Mouse (Mus musculus) heart, adult 2 months (tissue): ENCODE data around the gene Zfp683. TPM values are rescaled to one million over a fixed set of nuclear protein-coding genes. Genes with fewer than 3 reads are reported as not detected.

Source experiments
- DNase-seq, 2 experiments: peaks; one replicate each; pipeline ENCODE4 v3.0.0; 2021
- H3K27ac ChIP-seq: fragments of 200-600 bp; 2 replicates; pipeline ENCODE4 v1.8.1; 2022
- H3K27me3 ChIP-seq: fragments of 200-500 bp; 2 replicates; pipeline ENCODE4 v1.6.1; 2012; ENCODE audit warnings: mild to moderate bottlenecking, low read length, inconsistent platforms, mixed read lengths; ENCODE audit not compliant: control insufficient read depth, insufficient read depth
- H3K36me3 ChIP-seq: fragments of 200-500 bp; 2 replicates; pipeline ENCODE4 v1.6.1; 2012; ENCODE audit warnings: low read length, inconsistent platforms; ENCODE audit not compliant: control insufficient read depth, insufficient read depth
- H3K4me1 ChIP-seq: fragments of 200-500 bp; 2 replicates; pipeline ENCODE4 v1.6.1; 2011; ENCODE audit warnings: low read length; ENCODE audit not compliant: control insufficient read depth, insufficient read depth
- H3K4me3 ChIP-seq: fragments of 200-600 bp; 2 replicates; pipeline ENCODE4 v1.8.1; 2022
- H3K79me2 ChIP-seq: fragments of 200-500 bp; replicated peaks from 2 replicates; pipeline ENCODE4 v1.6.1; 2012; ENCODE audit warnings: mild to moderate bottlenecking, inconsistent platforms, low read length, moderate library complexity, mixed read lengths; ENCODE audit not compliant: control insufficient read depth, insufficient read depth
- H3K9ac ChIP-seq: fragments of 200-500 bp; 2 replicates; pipeline ENCODE4 v1.6.1; 2012; ENCODE audit warnings: low read depth, mild to moderate bottlenecking, control low read depth, inconsistent platforms, low read length, mixed read lengths
- CTCF ChIP-seq: fragments of 200-600 bp; IDR thresholded peaks from 2 replicates; pipeline ENCODE4 v1.8.1; 2022; ENCODE audit warnings: antibody characterized with exemption, mild to moderate bottlenecking, moderate library complexity
- EP300 ChIP-seq: fragments of 200-500 bp; IDR thresholded peaks from 2 replicates; pipeline ENCODE4 v1.6.1; 2011; ENCODE audit warnings: low read depth, low read length, control low read depth; ENCODE audit not compliant: insufficient read depth
- POLR2A ChIP-seq: fragments of 200-500 bp; IDR thresholded peaks from 2 replicates; pipeline ENCODE4 v1.6.1; 2011; ENCODE audit warnings: mild to moderate bottlenecking, low read depth, low read length, control low read depth; ENCODE audit not compliant: insufficient read depth
- WGBS: fragments of 180-500 bp; shearing (Covaris S2); methylation state at CpG from one replicate; pipeline ENCODE4 v1.1.7; 2018; 5-methylcytosine and 5-hydroxymethylcytosine counted together
- intact Hi-C: fragments of 180-260 bp; cut with DNase I; formaldehyde crosslinking; loops from one replicate; pipeline ENCODE4 v1.15.1; 2025
- polyA plus RNA-seq: library from polyadenylated mRNA; depleted of rRNA; stranded (reverse); fragments of >200 nt; gene quantifications from 2 replicates; pipeline ENCODE4 v1.2.3, GENCODE M21; 2012
- total RNA-seq, 2 experiments: library from RNA; stranded (reverse); gene quantifications; 2 replicates each; pipeline ENCODE4 v1.2.3; 2021

The Zfp683 gene
- total and polyA plus RNA-seq, 3 experiments = not detected

DNA sequence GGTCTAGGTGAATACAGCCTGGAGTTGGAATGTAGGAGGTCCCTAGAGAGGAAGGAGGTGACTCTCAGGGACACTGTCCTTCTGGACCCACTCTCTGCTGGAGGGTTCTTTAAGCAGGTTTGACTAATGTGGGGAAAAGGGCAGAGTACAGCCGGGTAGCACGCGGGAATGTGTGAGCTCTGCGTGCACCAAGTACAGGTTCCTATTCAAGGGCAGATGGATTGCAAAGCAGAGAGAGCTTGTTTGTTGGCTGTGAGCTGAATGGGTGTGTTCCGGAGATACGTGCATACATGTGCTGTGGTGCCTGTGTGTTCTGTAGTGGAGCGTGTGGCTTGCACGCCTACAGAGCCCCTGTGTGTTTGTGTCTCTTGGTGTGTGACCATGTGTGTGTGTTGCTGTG lies 13.7 kb downstream of the Zfp683 start:
- Histone ChIP-seq H3K4me1 (no peaks in the 10 kb centered on the region), H3K27ac (no peak overlapping the region)
- WGBS = 91% methylated on average over 8 of the region's 8 CpGs

GRCm38 (mm10) chr4:134067833-134068544 lies 14.4 kb downstream of the Zfp683 start:
- TF ChIP-seq EP300 (no peak), CTCF (no peak)
- WGBS = 82% methylated on average over 7 of the region's 7 CpGs
- no peak for DNase-seq
- Histone ChIP-seq H3K79me2 (no peaks in the 10 kb centered on the region), H3K4me3 (no peak overlapping the region), H3K36me3 (no peaks in the 10 kb centered on the region), H3K27me3 (no peaks in the 10 kb centered on the region; the same call in 1 of the 2 replicates), H3K9ac (no peak overlapping the region), H3K4me1 (no peaks in the 10 kb centered on the region), H3K27ac (no peak overlapping the region)
- intact Hi-C loops = no loop called here

More for the DNA sequence above, 13.7 kb downstream of the Zfp683 start:
- intact Hi-C loops = no loop called here
- H3K79me2 ChIP-seq = no peaks in the 10 kb centered on the region
- H3K27me3 ChIP-seq = no peaks in the 10 kb centered on the region; the same call in 1 of the 2 replicates
- TF ChIP-seq CTCF (no peak), POLR2A (no peak), EP300 (no peak)
- no peak for DNase-seq
- no peak overlapping the region for H3K4me3 ChIP-seq
- H3K36me3 ChIP-seq = no peaks in the 10 kb centered on the region
- H3K9ac ChIP-seq = no peak overlapping the region

DNA sequence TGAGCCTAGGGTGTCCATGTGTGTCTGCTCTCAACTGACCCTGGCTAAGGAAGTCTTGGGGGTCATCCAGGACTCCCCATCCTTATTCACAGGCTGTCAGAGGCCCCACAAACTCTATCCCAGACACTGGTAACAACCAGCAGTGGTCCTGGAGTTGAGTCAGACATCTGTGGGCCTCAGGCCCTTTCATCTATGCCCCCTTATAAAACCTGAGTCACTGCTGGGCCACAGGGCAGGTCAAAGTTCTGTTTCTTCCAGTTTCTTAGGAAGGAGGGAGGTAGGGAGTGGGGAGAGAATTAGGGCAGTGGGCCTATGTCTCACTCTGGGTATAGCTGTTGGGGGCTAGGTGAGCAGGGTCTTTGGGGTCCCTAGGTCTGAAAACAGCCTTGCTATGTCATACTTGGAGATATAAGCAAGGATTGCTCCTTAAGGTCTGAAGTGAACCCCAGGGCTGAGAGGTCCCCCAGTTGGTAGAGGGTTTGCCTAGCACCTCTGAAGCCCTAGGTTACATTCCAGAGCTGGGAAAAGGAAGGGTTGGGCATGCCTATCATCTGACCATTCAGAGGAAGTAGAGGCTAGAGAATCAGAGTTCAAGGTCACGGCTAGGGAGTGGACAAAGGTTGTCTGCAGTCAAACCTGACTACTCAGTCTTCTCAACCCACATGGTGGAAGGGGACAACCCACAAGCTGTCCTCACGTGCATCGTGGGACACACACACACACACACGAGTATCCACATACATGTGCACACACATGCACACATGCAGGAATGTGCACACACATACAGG lies 15.3 kb downstream of the Zfp683 start:
- TF ChIP-seq CTCF = no peak
- TF ChIP-seq POLR2A = no peak
- no peak for TF ChIP-seq EP300
- no peak for DNase-seq
- WGBS = 81% methylated on average over 4 of the region's 4 CpGs
- no peak overlapping the region for H3K9ac ChIP-seq
- H3K27ac ChIP-seq = no peak overlapping the region
- intact Hi-C loops = no loop called here
- H3K4me3 ChIP-seq = no peak overlapping the region
- no peaks in the 10 kb centered on the region for H3K79me2 ChIP-seq
- H3K27me3 ChIP-seq = no peaks in the 10 kb centered on the region; the same call in 1 of the 2 replicates
- no peaks in the 10 kb centered on the region for H3K36me3 ChIP-seq
- no peaks in the 10 kb centered on the region for H3K4me1 ChIP-seq

- intact Hi-C loops = no loop called here
- DNase-seq = no peak
- Histone ChIP-seq H3K27me3 (0 out of 2 replicates have a peak, but pooled peaks cover 3% of the 10 kb centered on the region), H3K4me3 (no peak overlapping the region), H3K27ac (no peak overlapping the region), H3K79me2 (no peaks in the 10 kb centered on the region), H3K36me3 (no peaks in the 10 kb centered on the region), H3K4me1 (no peaks in the 10 kb centered on the region), H3K9ac (no peak overlapping the region)
- WGBS = 30% methylated on average over 3 of the region's 3 CpGs
- peak; percentile 63 for TF ChIP-seq CTCF
- no peak for TF ChIP-seq POLR2A
- no peak for TF ChIP-seq EP300
Observed at GRCm38 (mm10) chr4:134078694-134079093, 25.1 kb downstream of the Zfp683 start.

- no peaks in the 10 kb centered on the region for H3K79me2 ChIP-seq
- no peak overlapping the region for H3K27ac ChIP-seq
- no peak for DNase-seq
- H3K9ac ChIP-seq = no peak overlapping the region
- no peaks in the 10 kb centered on the region for H3K36me3 ChIP-seq
- no peaks in the 10 kb centered on the region for H3K4me1 ChIP-seq
- no peak overlapping the region for H3K4me3 ChIP-seq
- WGBS = 89% methylated on average over 4 of the region's 4 CpGs
- TF ChIP-seq EP300 (no peak), POLR2A (no peak), CTCF (no peak)
- H3K27me3 ChIP-seq = 0 out of 2 replicates have a peak, but pooled peaks cover 3% of the 10 kb centered on the region
- intact Hi-C loops = loop anchor here (5.0 kb wide), 1 partner anchor 43 kb away; no protein-coding TSS in a partner anchor
Observed at GRCm38 (mm10) chr4:134080674-134081073, 27.0 kb downstream of the Zfp683 start.
